Mouse (Mus musculus) MEL (cell line): ENCODE measurements around the gene Plekhg1. TPM values are rescaled to one million over a fixed set of nuclear protein-coding genes. Genes with fewer than 3 reads are reported as not detected.

Experiments used
- DNase-seq: peaks from one replicate; pipeline ENCODE4 v3.0.0; 2011; ENCODE audit warnings: low read depth, low spot score
- H3K27ac ChIP-seq: 2 replicates; pipeline ENCODE4 v1.5.1; 2012; ENCODE audit warnings: low read depth, mild to moderate bottlenecking, control low read depth, low read length, moderate library complexity; ENCODE audit not compliant: control insufficient read depth
- H3K27me3 ChIP-seq, 2 experiments: fragments of 150-350 bp in 1 of 2; sonication (generic) in 1 of 2; 2 replicates each; pipeline ENCODE4 v1.6.1; 2012; ENCODE audit warnings: low read length in 2 of 2, mild to moderate bottlenecking in 2 of 2, improper control_type of control experiment in 1 of 2, moderate library complexity in 1 of 2; ENCODE audit not compliant: insufficient read depth in 2 of 2, control insufficient read depth in 1 of 2
- H3K36me3 ChIP-seq, 2 experiments: 2 replicates each; pipeline ENCODE4 v1.6.1; 2012 to 2014; ENCODE audit warnings: low read length in 2 of 2, improper control_type of control experiment in 1 of 2, inconsistent platforms in 1 of 2, mild to moderate bottlenecking in 1 of 2; ENCODE audit not compliant: insufficient read depth in 2 of 2, control insufficient read depth in 1 of 2
- H3K4me1 ChIP-seq, 2 experiments: fragments of 150-350 bp in 1 of 2; sonication (generic) in 1 of 2; 2 replicates each; pipeline ENCODE4 v1.6.1; 2012; ENCODE audit warnings: low read length in 2 of 2, improper control_type of control experiment in 1 of 2, mild to moderate bottlenecking in 1 of 2; ENCODE audit not compliant: insufficient read depth in 2 of 2, control insufficient read depth in 1 of 2
- H3K4me3 ChIP-seq, 2 experiments: fragments of 150-350 bp in 1 of 2; sonication (generic) in 1 of 2; 2 replicates each; pipeline ENCODE4 v1.5.1; 2012; ENCODE audit warnings: low read depth in 2 of 2, low read length in 2 of 2, mild to moderate bottlenecking in 2 of 2, moderate library complexity in 2 of 2, control low read depth in 1 of 2, improper control_type of control experiment in 1 of 2; ENCODE audit not compliant: control insufficient read depth in 1 of 2, insufficient read depth in 1 of 2
- H3K79me2 ChIP-seq: 2 replicates; pipeline ENCODE4 v1.6.1; 2012; ENCODE audit warnings: mild to moderate bottlenecking, low read length, moderate library complexity; ENCODE audit not compliant: control insufficient read depth, poor library complexity, insufficient read depth
- H3K9ac ChIP-seq: 2 replicates; pipeline ENCODE4 v1.6.1; 2012; ENCODE audit warnings: low read depth, mild to moderate bottlenecking, control low read depth, low read length, moderate library complexity; ENCODE audit not compliant: control insufficient read depth, poor library complexity, severe bottlenecking
- H3K9me3 ChIP-seq: fragments of 150-350 bp; sonication (generic); replicated peaks from 2 replicates; pipeline ENCODE4 v1.6.1; 2012; ENCODE audit warnings: mild to moderate bottlenecking, low read length, improper control_type of control experiment, moderate library complexity; ENCODE audit not compliant: insufficient read depth
- BHLHE40 ChIP-seq: IDR thresholded peaks from 2 replicates; pipeline ENCODE4 v1.6.1; 2012; ENCODE audit warnings: low read depth, mild to moderate bottlenecking, inconsistent platforms, low read length, improper control_type of control experiment, borderline replicate concordance
- CHD1 ChIP-seq: IDR thresholded peaks from 2 replicates; pipeline ENCODE4 v1.6.1; 2012; ENCODE audit warnings: low read depth, mild to moderate bottlenecking, inconsistent platforms, low read length, improper control_type of control experiment
- CTCF ChIP-seq, 3 experiments: IDR thresholded peaks in 2 of 3; conservative IDR thresholded peaks in 1 of 3; 2 replicates each; pipeline ENCODE4 v1.5.1; 2011 to 2012; ENCODE audit warnings: low read length in 3 of 3, low read depth in 2 of 3, mild to moderate bottlenecking in 2 of 3, improper control_type of control experiment in 1 of 3, inconsistent platforms in 1 of 3, mixed read lengths in 1 of 3, moderate library complexity in 1 of 3; ENCODE audit not compliant: control insufficient read depth in 1 of 3, insufficient read depth in 1 of 3, poor library complexity in 1 of 3, severe bottlenecking in 1 of 3
- ETS1 ChIP-seq: IDR thresholded peaks from 2 replicates; pipeline ENCODE4 v1.6.1; 2012; ENCODE audit warnings: low read depth, mild to moderate bottlenecking, inconsistent platforms, low read length, improper control_type of control experiment, moderate library complexity
- GABPA ChIP-seq: IDR thresholded peaks from 2 replicates; pipeline ENCODE4 v1.6.1; 2012; ENCODE audit warnings: low read depth, mild to moderate bottlenecking, inconsistent platforms, low read length, improper control_type of control experiment, moderate library complexity
- HCFC1 ChIP-seq: IDR thresholded peaks from 2 replicates; pipeline ENCODE4 v1.6.1; 2012; ENCODE audit warnings: low read depth, mild to moderate bottlenecking, inconsistent platforms, low read length, improper control_type of control experiment, moderate library complexity
- JUND ChIP-seq: IDR thresholded peaks from 2 replicates; pipeline ENCODE4 v1.6.1; 2011; ENCODE audit warnings: low read depth, mild to moderate bottlenecking, improper control_type of control experiment, low read length
- MAX ChIP-seq: IDR thresholded peaks from 2 replicates; pipeline ENCODE4 v1.6.1; 2011; ENCODE audit warnings: low read length, improper control_type of control experiment
- MAZ ChIP-seq: IDR thresholded peaks from 2 replicates; pipeline ENCODE4 v1.6.1; 2012; ENCODE audit warnings: low read depth, mild to moderate bottlenecking, inconsistent platforms, low read length, improper control_type of control experiment
- MYC ChIP-seq: IDR thresholded peaks from 2 replicates; pipeline ENCODE4 v1.6.1; 2011; ENCODE audit warnings: low read depth, mild to moderate bottlenecking, low read length, improper control_type of control experiment, moderate library complexity
- NELFE ChIP-seq: IDR thresholded peaks from 2 replicates; pipeline ENCODE4 v1.6.1; 2011; ENCODE audit warnings: low read depth, low read length, improper control_type of control experiment
- NRF1 ChIP-seq: IDR thresholded peaks from 2 replicates; pipeline ENCODE4 v1.6.1; 2014; ENCODE audit warnings: low read depth, mild to moderate bottlenecking, inconsistent platforms, low read length, improper control_type of control experiment, moderate library complexity; ENCODE audit not compliant: poor library complexity, insufficient read depth, severe bottlenecking
- POLR2AphosphoS2 ChIP-seq: IDR thresholded peaks from 2 replicates; pipeline ENCODE4 v1.6.1; 2011; ENCODE audit warnings: low read length, improper control_type of control experiment
- POLR2AphosphoS5 ChIP-seq: IDR thresholded peaks from 2 replicates; pipeline ENCODE4 v1.6.1; 2012; ENCODE audit warnings: low read depth, borderline replicate concordance, mild to moderate bottlenecking, inconsistent platforms, low read length, moderate library complexity, mixed read lengths
- RAD21 ChIP-seq: IDR thresholded peaks from 2 replicates; pipeline ENCODE4 v1.6.1; 2011; ENCODE audit warnings: mild to moderate bottlenecking, low read depth, low read length, improper control_type of control experiment
- USF1 ChIP-seq: IDR thresholded peaks from 2 replicates; pipeline ENCODE4 v1.6.1; 2014; ENCODE audit warnings: low read depth, mild to moderate bottlenecking, inconsistent platforms, low read length, improper control_type of control experiment, moderate library complexity
- USF2 ChIP-seq, 2 experiments: IDR thresholded peaks; 2 replicates each; pipeline ENCODE4 v1.6.1; 2011 to 2012; ENCODE audit warnings: improper control_type of control experiment in 2 of 2, low read length in 2 of 2, borderline replicate concordance in 1 of 2, inconsistent platforms in 1 of 2, low read depth in 1 of 2, mild to moderate bottlenecking in 1 of 2; ENCODE audit not compliant: insufficient read depth in 1 of 2
- ZC3H11A ChIP-seq: IDR thresholded peaks from 2 replicates; pipeline ENCODE4 v1.6.1; 2012; ENCODE audit warnings: low read depth, mild to moderate bottlenecking, inconsistent platforms, low read length, improper control_type of control experiment
- polyA plus RNA-seq, 2 experiments: library from polyadenylated mRNA; stranded (reverse) in 1 of 2; unstranded in 1 of 2; fragments of >175 nt in 1 of 2; fragments of >200 nt in 1 of 2; gene quantifications; 2 replicates each; pipeline versions ENCODE4 v1.2.1 to v1.2.4; 2012; ENCODE audit warnings: low replicate concordance in 2 of 2, low read depth in 1 of 2; ENCODE audit not compliant: insufficient read length in 2 of 2, insufficient read depth in 1 of 2, missing spikeins in 1 of 2
- total RNA-seq: library from RNA; depleted of rRNA; stranded (reverse); fragments of 300-350 nt; gene quantifications from 2 replicates; pipeline ENCODE4 v1.2.3, GENCODE M21; 2012

Plekhg1 gene
- total and polyA plus RNA-seq, 3 experiments, result 0.01 TPM; not detected in 2

DNA sequence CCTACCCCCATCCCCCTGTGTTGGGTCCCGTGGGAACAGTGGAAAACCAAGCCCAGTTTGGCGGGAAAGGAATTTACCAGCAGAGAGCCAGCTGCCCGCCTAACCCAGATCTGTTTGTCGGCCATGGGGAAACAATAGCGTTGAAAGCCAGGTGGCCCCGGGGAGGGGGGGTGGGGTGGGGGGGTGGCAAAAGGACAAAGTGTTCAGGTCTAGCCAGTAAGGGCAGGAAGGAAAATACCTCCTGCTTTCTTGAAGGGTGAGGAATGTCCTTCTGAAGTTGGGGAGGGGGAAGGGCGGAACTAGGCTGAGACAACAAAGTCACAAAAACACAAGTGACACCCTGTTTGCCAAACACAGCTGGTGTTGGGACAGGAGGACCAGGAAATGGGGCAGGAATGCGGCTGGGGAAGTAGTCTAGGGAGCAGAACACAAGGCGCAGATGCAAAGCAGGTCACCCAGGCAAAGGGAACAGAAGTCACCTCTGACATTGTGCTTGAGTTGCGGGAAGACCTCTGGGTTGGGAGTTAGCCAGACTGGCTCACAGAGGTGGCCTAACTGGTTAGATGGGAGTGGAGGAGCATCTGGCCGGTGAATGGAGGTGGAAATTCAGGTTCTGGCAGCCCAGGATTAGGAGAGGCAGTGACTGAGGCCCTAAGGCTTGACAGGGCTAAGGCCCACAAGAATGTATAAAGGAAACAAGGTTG lies 201.0 kb downstream of the Plekhg1 start:
- Histone ChIP-seq H3K4me1 (no peaks in the 10 kb centered on the region), H3K27ac (no peak overlapping the region), H3K36me3 (no peaks in the 10 kb centered on the region), H3K79me2 (no peaks in the 10 kb centered on the region), H3K4me3 (no peak overlapping the region), H3K27me3 (peaks cover 0 to 3% of the 10 kb centered on the region in 2 experiments; a peak in 1 of 4 replicates), H3K9me3 (no peaks in the 10 kb centered on the region), H3K9ac (no peak overlapping the region)
- DNase-seq, result no peak
- TF ChIP-seq MAX, result no peak
- TF ChIP-seq GABPA, result no peak
- no peak for TF ChIP-seq CHD1
- TF ChIP-seq BHLHE40, result no peak
- TF ChIP-seq NELFE, result no peak
- no peak for TF ChIP-seq USF2 (IDR thresholded peaks at IDR 0.05; ENCODE audit: borderline replicate concordance in 1 of 2, insufficient read depth in 1 of 2, low read depth in 1 of 2, low read length in 2 of 2)
- TF ChIP-seq POLR2AphosphoS2, result no peak
- no peak for TF ChIP-seq USF1
- no peak for TF ChIP-seq HCFC1
- no peak for TF ChIP-seq MAZ
- TF ChIP-seq POLR2AphosphoS5, result no peak
- no peak for TF ChIP-seq RAD21
- TF ChIP-seq, all 39 proteins: peak for 0

DNA sequence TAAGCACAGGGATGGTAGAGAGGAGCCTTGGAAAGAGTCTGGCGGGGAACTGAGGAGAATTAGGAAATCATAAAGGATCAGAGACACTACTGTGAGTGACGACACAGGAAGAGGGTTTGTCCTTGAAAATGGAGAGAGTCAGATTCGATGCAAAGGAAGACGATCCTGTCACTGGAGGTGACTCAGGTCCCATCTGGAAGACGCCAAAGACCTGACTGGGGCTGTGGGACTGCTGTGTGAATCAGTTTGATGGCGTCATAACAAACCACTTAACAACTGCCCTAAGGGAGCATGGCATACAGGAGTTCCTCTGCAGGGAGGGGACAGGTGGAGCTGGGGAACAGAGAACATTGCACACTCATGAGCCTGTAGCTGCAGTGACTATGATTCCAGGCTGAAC lies 202.1 kb downstream of the Plekhg1 start:
- TF ChIP-seq JUND (no peak), MAZ (no peak), MAX (no peak), NRF1 (no peak), CTCF (IDR thresholded peaks at IDR 0.05 in 2 of 3, conservative IDR thresholded peaks at IDR 0.05 in 1 of 3; ENCODE audit: control insufficient read depth in 1 of 3, insufficient read depth in 1 of 3, low read depth in 2 of 3, low read length in 3 of 3, poor library complexity in 1 of 3, severe bottlenecking in 1 of 3) (no peak), MYC (no peak), ETS1 (no peak), NELFE (no peak), RAD21 (no peak), ZC3H11A (no peak)
- Histone ChIP-seq H3K79me2 (no peaks in the 10 kb centered on the region), H3K9me3 (no peaks in the 10 kb centered on the region), H3K4me3 (no peak overlapping the region), H3K36me3 (no peaks in the 10 kb centered on the region), H3K27me3 (peaks cover 0 to 3% of the 10 kb centered on the region in 2 experiments; a peak in 1 of 4 replicates), H3K9ac (no peak overlapping the region), H3K4me1 (no peaks in the 10 kb centered on the region), H3K27ac (no peak overlapping the region)
- DNase-seq, result no peak
